Mouse (Mus musculus): ENCODE data around the gene Tmem210.

DNA sequence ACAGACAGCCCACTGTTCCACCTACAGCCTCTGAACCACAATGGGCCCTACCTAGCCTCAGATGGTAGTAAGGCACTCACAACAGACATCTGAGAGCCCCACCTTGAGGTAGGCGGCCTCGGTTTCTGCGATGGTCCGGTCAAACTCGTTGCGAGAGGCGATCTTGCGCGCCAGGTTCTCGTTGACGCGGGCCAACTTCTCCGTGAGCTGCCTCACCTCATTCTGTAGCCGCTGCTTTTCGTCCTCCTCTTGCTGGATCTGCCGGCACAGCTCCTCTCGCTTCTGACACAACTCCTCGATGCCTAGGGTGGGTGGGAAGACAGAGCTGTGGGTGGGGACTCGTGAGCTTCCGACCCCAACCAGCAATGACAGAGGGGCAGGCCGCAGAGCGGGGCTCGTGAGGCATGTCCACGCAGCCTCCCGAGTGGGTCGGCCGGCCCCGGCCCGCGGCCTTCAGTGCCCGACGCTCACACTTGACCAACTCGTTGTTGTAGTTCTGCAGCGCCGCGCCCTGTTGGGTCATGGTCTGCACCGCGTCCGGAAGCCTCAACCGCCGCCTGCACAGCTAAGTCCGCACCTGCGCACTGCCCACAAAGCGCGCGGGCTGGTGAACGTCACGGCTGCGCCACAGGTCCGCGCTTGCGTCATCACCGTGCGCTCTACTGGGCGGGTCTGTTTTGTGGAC is 16.0 kb upstream of the Tmem210 start, which contains the start of the genes Ssna1 and Anapc2:
- peak; percentile 13; the same call in 1 of the 2 replicates for TF ChIP-seq POLR2A (IDR thresholded peaks at IDR 0.05; ENCODE audit: low read depth, low read length)
- no peak for TF ChIP-seq CTCF (IDR thresholded peaks at IDR 0.05; ENCODE audit: extremely low read depth, insufficient read length, insufficient replicate concordance, low read depth, low read length)
